Mouse (Mus musculus) frontal cortex, postnatal 36 days (tissue): ENCODE measurements at regions not wholly inside any gene's neighbourhood (a gene's known extent, or its start where the extent isn't known, plus 50 kb on each side); places are given as distances from the start of the nearest gene placed in this dataset.

Experiments
- DNase-seq, 2 experiments: peaks; one replicate each; pipeline ENCODE4 v3.0.0; 2022; ENCODE audit warnings: low spot score in 2 of 2

- no peak for DNase-seq
Measured at GRCm38 (mm10) chr1:151119566-151119965, 62.8 kb upstream of the Gm47985 start.

- no peak for DNase-seq
Measured at GRCm38 (mm10) chr1:151121686-151122085, 60.7 kb upstream of the Gm47985 start.

- DNase-seq = no peak
Measured at GRCm38 (mm10) chr1:151123964-151124363, 58.4 kb upstream of the Gm47985 start.

- peak in 1 of 2 experiments; percentile 43 for DNase-seq
Measured at GRCm38 (mm10) chr1:151125028-151125659, 57.2 kb upstream of the Gm47985 start.

GRCm38 (mm10) chr1:151125764-151126485 lies 56.4 kb upstream of the Gm47985 start:
- peak in 1 of 2 experiments; percentile 41 for DNase-seq

- no peak for DNase-seq
Measured at GRCm38 (mm10) chr1:151126756-151127155, 55.6 kb upstream of the Gm47985 start.

- DNase-seq = no peak
Measured at GRCm38 (mm10) chr1:151128005-151128404, 54.3 kb upstream of the Gm47985 start.

GRCm38 (mm10) chr1:151128955-151129354 lies 53.4 kb upstream of the Gm47985 start:
- DNase-seq = no peak

- no peak for DNase-seq
Measured at GRCm38 (mm10) chr1:151130036-151130435, 52.3 kb upstream of the Gm47985 start.

- no peak for DNase-seq
Measured at GRCm38 (mm10) chr1:151130845-151131626, 51.3 kb upstream of the Gm47985 start.

- no peak for DNase-seq
Measured at GRCm38 (mm10) chr1:151131627-151132284, 50.6 kb upstream of the Gm47985 start.
